Mouse (Mus musculus) ES-E14 (cell line): ENCODE measurements around the gene Ankfn1. TPM values are rescaled to one million over a fixed set of nuclear protein-coding genes. Genes with fewer than 3 reads are reported as not detected.

ENCODE experiments used
- DNase-seq: peaks from one replicate; pipeline ENCODE4 v3.0.0-alpha.2; 2013; ENCODE audit warnings: low read depth, low spot score
- H3K27ac ChIP-seq: 2 replicates; pipeline ENCODE4 v1.5.1; 2012; ENCODE audit warnings: low read depth, mild to moderate bottlenecking, low read length, moderate library complexity, mixed read lengths; ENCODE audit not compliant: poor library complexity, insufficient read depth, severe bottlenecking
- H3K36me3 ChIP-seq: 2 replicates; pipeline ENCODE4 v1.6.1; 2012; ENCODE audit warnings: mild to moderate bottlenecking, low read length, moderate library complexity, mixed read lengths; ENCODE audit not compliant: control insufficient read depth, poor library complexity, insufficient read depth, severe bottlenecking
- H3K4me1 ChIP-seq, 2 experiments: fragments of 150-350 bp in 1 of 2; sonication (generic) in 1 of 2; 2 replicates each; pipeline ENCODE4 v1.6.1; 2012; ENCODE audit warnings: low read length in 2 of 2, mild to moderate bottlenecking in 1 of 2, mixed read lengths in 1 of 2; ENCODE audit not compliant: control insufficient read depth in 2 of 2, insufficient read depth in 2 of 2, poor library complexity in 1 of 2
- H3K4me3 ChIP-seq, 2 experiments: fragments of 150-350 bp in 1 of 2; sonication (generic) in 1 of 2; 2 replicates each; pipeline ENCODE4 v1.5.1; 2012; ENCODE audit warnings: low read length in 2 of 2, low read depth in 1 of 2, mild to moderate bottlenecking in 1 of 2, mixed read lengths in 1 of 2; ENCODE audit not compliant: insufficient read depth in 1 of 2, poor library complexity in 1 of 2, severe bottlenecking in 1 of 2
- H3K9ac ChIP-seq: 2 replicates; pipeline ENCODE4 v1.6.1; 2012; ENCODE audit warnings: low read depth, mild to moderate bottlenecking, low read length, mixed read lengths; ENCODE audit not compliant: poor library complexity, insufficient read depth, severe bottlenecking
- H3K9me3 ChIP-seq: fragments of 150-350 bp; sonication (generic); 2 replicates; pipeline ENCODE4 v1.6.1; 2012; ENCODE audit warnings: low read depth, mild to moderate bottlenecking, low read length; ENCODE audit not compliant: control insufficient read depth, insufficient read depth
- CHD2 ChIP-seq: IDR thresholded peaks from 2 replicates; pipeline ENCODE4 v1.6.1; 2014; ENCODE audit warnings: mild to moderate bottlenecking, low read depth, low read length, inconsistent platforms
- HCFC1 ChIP-seq: IDR thresholded peaks from 2 replicates; pipeline ENCODE4 v1.6.1; 2012; ENCODE audit warnings: low read length, inconsistent platforms, borderline replicate concordance; ENCODE audit not compliant: insufficient read depth
- MAFK ChIP-seq: IDR thresholded peaks from 2 replicates; pipeline ENCODE4 v1.6.1; 2014; ENCODE audit warnings: mild to moderate bottlenecking, low read depth, low read length, inconsistent platforms; ENCODE audit not compliant: insufficient read depth
- ZC3H11A ChIP-seq: IDR thresholded peaks from 2 replicates; pipeline ENCODE4 v1.6.1; 2012; ENCODE audit warnings: low read depth, mild to moderate bottlenecking, inconsistent platforms, low read length, borderline replicate concordance
- ZNF384 ChIP-seq: IDR thresholded peaks from 2 replicates; pipeline ENCODE4 v1.6.1; 2012; ENCODE audit warnings: low read depth, low read length, inconsistent platforms
- in situ Hi-C, 2 experiments: fragments of 600-800 bp; cut with MboI; formaldehyde crosslinking; loops; one replicate each; pipeline ENCODE4 v1.15.1; 2025; ENCODE audit warnings: low sequenced_read_pairs in 2 of 2, inconsistent platforms in 1 of 2; ENCODE audit not compliant: unreplicated experiment in 2 of 2
- total RNA-seq: library from RNA; depleted of rRNA; stranded (reverse); fragments of 300-350 nt; gene quantifications from 2 replicates; pipeline ENCODE4 v1.2.3, GENCODE M21; 2012

The Ankfn1 gene
- total RNA-seq, 1 experiment = not detected

GRCm38 (mm10) chr11:89569391-89570145, 207.9 kb downstream of the Ankfn1 start:
- H3K36me3 ChIP-seq = no peaks in the 10 kb centered on the region
- H3K9me3 ChIP-seq = no peaks in the 10 kb centered on the region
- no peak overlapping the region for H3K27ac ChIP-seq
- no peaks in the 10 kb centered on the region for H3K4me1 ChIP-seq
- in situ Hi-C loops = no loop called here
- TF ChIP-seq ZC3H11A (no peak), HCFC1 (no peak)
- no peak overlapping the region for H3K4me3 ChIP-seq
- no peak overlapping the region for H3K9ac ChIP-seq
- DNase-seq = no peak

DNA sequence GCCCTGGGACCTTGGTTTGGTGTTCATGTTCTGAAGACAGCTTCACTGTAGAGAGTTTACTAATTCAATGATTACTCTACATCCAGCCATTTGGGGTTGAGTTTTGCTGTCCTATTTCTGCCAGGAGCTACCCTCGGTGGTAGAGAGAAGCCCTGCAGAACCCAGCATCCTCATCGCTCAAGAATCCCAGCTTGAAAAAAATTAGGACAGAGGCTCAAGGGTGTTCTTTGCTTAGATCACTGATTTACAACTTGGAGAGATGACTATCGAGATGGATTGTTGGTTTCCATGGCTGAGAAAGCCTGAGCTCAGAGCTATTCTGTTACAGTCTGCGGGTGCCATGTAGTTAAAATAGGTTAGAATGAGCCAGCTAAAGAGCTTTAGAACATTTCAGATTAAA, 209.2 kb downstream of the Ankfn1 start:
- in situ Hi-C loops = no loop called here

GRCm38 (mm10) chr11:89551441-89551840, 226.0 kb downstream of the Ankfn1 start:
- no peak for DNase-seq
- no peaks in the 10 kb centered on the region for H3K9me3 ChIP-seq
- H3K4me1 ChIP-seq = peaks cover 3 to 11% of the 10 kb centered on the region in 2 experiments; a peak in 2 of 4 replicates
- no peak overlapping the region for H3K27ac ChIP-seq
- no peak overlapping the region for H3K4me3 ChIP-seq
- in situ Hi-C loops = no loop called here
- TF ChIP-seq CHD2 = no peak
- TF ChIP-seq HCFC1 = no peak
- TF ChIP-seq ZC3H11A = no peak
- no peak for TF ChIP-seq ZNF384
- no peak for TF ChIP-seq MAFK
- no peaks in the 10 kb centered on the region for H3K36me3 ChIP-seq
- no peak overlapping the region for H3K9ac ChIP-seq

More for the DNA sequence above, 209.2 kb downstream of the Ankfn1 start:
- Histone ChIP-seq H3K36me3 (no peaks in the 10 kb centered on the region), H3K9me3 (no peaks in the 10 kb centered on the region), H3K9ac (no peak overlapping the region), H3K4me1 (no peaks in the 10 kb centered on the region), H3K27ac (no peak overlapping the region), H3K4me3 (no peak overlapping the region)
- TF ChIP-seq ZC3H11A (no peak), ZNF384 (no peak), HCFC1 (no peak), MAFK (no peak)
- DNase-seq = no peak

DNA sequence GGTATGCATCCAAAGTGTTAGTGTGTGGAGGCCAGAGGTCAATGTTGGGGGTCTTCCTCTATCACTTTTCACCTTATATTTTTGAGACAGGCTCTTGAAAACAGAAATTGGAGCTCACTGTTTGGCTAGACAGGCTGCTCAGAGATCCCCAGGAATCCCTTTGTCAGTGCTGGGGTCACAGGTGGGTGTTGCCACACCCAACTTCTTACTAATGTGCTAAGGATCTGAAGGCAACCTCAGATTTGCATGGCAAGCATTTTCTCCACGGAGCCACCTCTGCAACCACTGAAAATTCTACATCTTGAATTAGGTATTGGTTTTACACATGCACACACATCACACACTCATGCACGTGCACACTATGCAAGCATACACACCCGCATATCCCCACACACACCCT, 226.5 kb downstream of the Ankfn1 start:
- DNase-seq = no peak
- Histone ChIP-seq H3K9me3 (no peaks in the 10 kb centered on the region), H3K4me1 (peaks cover 3 to 11% of the 10 kb centered on the region in 2 experiments; a peak in 2 of 4 replicates), H3K36me3 (no peaks in the 10 kb centered on the region), H3K9ac (no peak overlapping the region), H3K27ac (no peak overlapping the region), H3K4me3 (no peak overlapping the region)
- in situ Hi-C loops = no loop called here
- no peak for TF ChIP-seq ZNF384
- no peak for TF ChIP-seq ZC3H11A
- peak; percentile 49; the same call in 1 of the 2 replicates for TF ChIP-seq MAFK

- Histone ChIP-seq H3K4me3 (no peak overlapping the region), H3K4me1 (peaks cover 4 to 11% of the 10 kb centered on the region in 2 experiments; a peak in 2 of 4 replicates), H3K36me3 (no peaks in the 10 kb centered on the region), H3K9ac (no peak overlapping the region), H3K9me3 (no peaks in the 10 kb centered on the region), H3K27ac (no peak overlapping the region)
- in situ Hi-C loops = loop anchor here (10.0 to 25.0 kb wide), 2 partner anchors 164 to 176 kb away; no protein-coding TSS in a partner anchor
- no peak for DNase-seq
- TF ChIP-seq MAFK (no peak), HCFC1 (no peak), ZC3H11A (no peak), ZNF384 (no peak), CHD2 (no peak)
Observed at GRCm38 (mm10) chr11:89548786-89549185, 228.7 kb downstream of the Ankfn1 start.
